Mouse (Mus musculus): ENCODE measurements around the gene Fam53b.

- no peak for TF ChIP-seq CTCF (IDR thresholded peaks at IDR 0.05; ENCODE audit: borderline replicate concordance, extremely low read depth, insufficient read depth, insufficient read length)
- no peak for TF ChIP-seq POLR2A (IDR thresholded peaks at IDR 0.05; ENCODE audit: borderline replicate concordance, extremely low read depth, insufficient read depth, insufficient read length, poor library complexity, severe bottlenecking)
Measured at GRCm38 (mm10) chr7:132788826-132789225, 24.9 kb downstream of the Fam53b start.

Data from brain, embryonic 14.5 days (tissue).